Mouse (Mus musculus) lung, postnatal 0 days (tissue): Measurements from ENCODE around the gene Ndufb10. TPM values are rescaled to one million over a fixed set of nuclear protein-coding genes. Genes with fewer than 3 reads are reported as not detected.

ENCODE experiments used
- ATAC-seq: fragments of 200-750 bp; cut with Nextera tagmentation; 2 replicates; pipeline ENCODE4 v1.8.0; 2017; ENCODE audit warnings: moderate library complexity
- DNase-seq: peaks from one replicate; pipeline ENCODE4 v3.0.0-alpha.2; 2016; ENCODE audit warnings: low spot score
- H3K27ac ChIP-seq: fragments of 300-500 bp; sonication (generic); 2 replicates; pipeline ENCODE4 v1.5.1; 2014; ENCODE audit warnings: antibody characterized with exemption, mild to moderate bottlenecking, low read length, mixed read lengths
- H3K27me3 ChIP-seq: fragments of 300-500 bp; sonication (generic); replicated peaks from 2 replicates; pipeline ENCODE4 v1.6.1; 2014; ENCODE audit warnings: low read length, mixed read lengths; ENCODE audit not compliant: insufficient read depth
- H3K36me3 ChIP-seq: fragments of 300-500 bp; sonication (generic); 2 replicates; pipeline ENCODE4 v1.6.1; 2014; ENCODE audit warnings: low read length, mixed read lengths; ENCODE audit not compliant: insufficient read depth
- H3K4me1 ChIP-seq: fragments of 300-500 bp; sonication (generic); 2 replicates; pipeline ENCODE4 v1.6.1; 2014; ENCODE audit warnings: antibody characterized with exemption, low read depth, low read length, mixed read lengths; ENCODE audit not compliant: insufficient read depth
- H3K4me2 ChIP-seq: fragments of 300-500 bp; sonication (generic); replicated peaks from 2 replicates; pipeline ENCODE4 v1.6.1; 2014; ENCODE audit warnings: low read depth, mild to moderate bottlenecking, low read length, moderate library complexity, mixed read lengths
- H3K4me3 ChIP-seq: fragments of 300-500 bp; sonication (generic); 2 replicates; pipeline ENCODE4 v1.5.1; 2014; ENCODE audit warnings: low read depth, low read length
- H3K9ac ChIP-seq: fragments of 300-500 bp; sonication (generic); replicated peaks from 2 replicates; pipeline ENCODE4 v1.6.1; 2014; ENCODE audit warnings: low read depth, mild to moderate bottlenecking
- H3K9me3 ChIP-seq: fragments of 300-500 bp; sonication (generic); 2 replicates; pipeline ENCODE4 v1.6.1; 2016; ENCODE audit warnings: low read length, mixed read lengths
- CTCF ChIP-seq: IDR thresholded peaks from 2 replicates; pipeline ENCODE4 v1.5.1; 2016; ENCODE audit warnings: antibody characterized with exemption, mild to moderate bottlenecking
- EP300 ChIP-seq: IDR thresholded peaks from 2 replicates; pipeline ENCODE4 v1.6.1; 2016; ENCODE audit warnings: antibody characterized with exemption, mild to moderate bottlenecking, control low read depth
- WGBS: fragments of 180-500 bp; shearing (Covaris S2); extraction: QIAGEN DNeasy Blood & Tissue Kit; methylation state at CpG from one replicate; pipeline ENCODE4 v1.1.7; 2014; 5-methylcytosine and 5-hydroxymethylcytosine counted together
- polyA plus RNA-seq: library from polyadenylated mRNA; unstranded; fragments of >200 nt; fragmentation: Nextera tagmentation; extraction: Ambion mirVana; gene quantifications from 2 replicates; pipeline ENCODE4 v1.2.1, GENCODE M21; 2015

Ndufb10 gene
- polyA plus RNA-seq, 1 experiment from 2014 or later, result 206 TPM

DNA sequence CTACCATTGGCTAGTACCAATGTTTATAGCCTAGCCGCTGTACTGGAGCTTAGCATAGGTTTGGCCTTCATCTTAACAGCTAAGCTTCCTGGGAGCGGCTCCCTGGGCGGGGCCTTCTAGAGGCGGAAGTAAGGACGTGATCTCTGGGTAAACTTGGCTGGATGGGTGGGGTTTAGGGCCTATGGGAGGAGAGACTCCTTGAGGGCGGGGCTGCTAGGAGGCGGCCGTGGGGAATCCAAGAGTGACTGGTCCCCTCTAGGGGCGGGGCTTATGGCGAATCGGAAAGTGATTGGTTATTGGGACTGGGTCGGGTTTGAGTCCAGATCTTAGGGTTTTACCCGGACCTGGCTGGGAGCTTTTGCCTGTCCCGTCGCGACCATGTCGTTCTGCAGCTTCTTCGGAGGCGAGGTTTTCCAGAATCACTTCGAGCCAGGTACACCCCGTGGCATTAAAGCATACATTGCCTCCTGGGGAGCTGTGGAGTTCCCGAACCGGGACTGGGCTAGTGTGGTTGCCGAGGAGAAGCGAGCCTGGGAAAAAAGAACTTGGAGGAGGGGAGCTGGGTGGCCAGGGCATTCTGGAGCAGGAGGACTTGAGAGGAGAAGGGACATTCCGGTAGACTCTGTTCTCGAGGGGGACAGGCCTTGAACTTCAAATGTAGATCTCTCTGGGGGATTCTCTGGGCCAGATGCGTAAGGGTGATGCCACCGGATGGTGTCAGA is 12.2 kb upstream of the Ndufb10 start, which contains the start of gene Msrb1:
Msrb1 (plus strand) TSS at position 313 of the 722 bp plus-strand sequence.
- under 1% methylated on average over 29 of the region's 29 CpGs for WGBS

DNA sequence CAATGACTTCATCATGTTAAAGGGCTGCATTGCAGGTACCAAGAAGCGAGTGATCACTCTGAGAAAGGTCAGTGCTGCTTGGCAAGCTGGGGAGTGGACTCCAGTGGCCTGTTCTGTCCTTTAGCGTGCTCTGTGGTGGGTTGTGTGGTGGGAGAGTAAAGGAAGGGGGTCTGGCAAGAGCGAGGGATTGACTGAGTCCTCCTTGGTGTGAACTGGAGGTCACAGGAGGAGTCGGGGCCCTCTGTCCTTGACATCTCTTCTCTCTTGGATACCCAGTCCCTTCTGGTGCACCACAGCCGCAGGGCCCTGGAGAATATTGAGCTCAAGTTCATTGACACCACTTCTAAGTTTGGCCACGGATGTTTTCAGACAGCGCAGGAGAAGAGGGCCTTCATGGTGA is 11.2 kb upstream of the Ndufb10 start:
- ATAC-seq (no peak), DNase-seq (no peak)
- no peak overlapping the region for H3K9ac ChIP-seq
- no peaks in the 10 kb centered on the region for H3K27me3 ChIP-seq
- H3K4me2 ChIP-seq, result peak overlapping the region; percentile 85; the same call in 1 of the 2 replicates
- WGBS, result 85% methylated on average over 7 of the region's 7 CpGs
- TF ChIP-seq CTCF (no peak), EP300 (no peak)
- no peak overlapping the region for H3K4me3 ChIP-seq
- H3K4me1 ChIP-seq, result peaks cover 7% of the 10 kb centered on the region; the same call in 1 of the 2 replicates
- no peaks in the 10 kb centered on the region for H3K9me3 ChIP-seq
- 0 out of 2 replicates have a peak, but pooled peaks cover 6% of the 10 kb centered on the region for H3K36me3 ChIP-seq
- peak overlapping the region; percentile 71; the same call in 1 of the 2 replicates for H3K27ac ChIP-seq

More for the DNA sequence above, 12.2 kb upstream of the Ndufb10 start, which contains the start of gene Msrb1:
- peak; percentile 100 for DNase-seq
- ATAC-seq, result peak; percentile 98
- Histone ChIP-seq H3K4me2 (peak within 1 kb of the TSS; percentile 85), H3K4me3 (peak within 1 kb of the TSS; percentile 60), H3K9me3 (no peaks in the 10 kb centered on the region), H3K27ac (peak within 1 kb of the TSS; percentile 83), H3K9ac (peak within 1 kb of the TSS; percentile 45), H3K27me3 (no peaks in the 10 kb centered on the region), H3K4me1 (peaks cover 7% of the 10 kb centered on the region; the same call in 1 of the 2 replicates), H3K36me3 (peaks cover 8% of the 10 kb centered on the region; the same call in 1 of the 2 replicates)
- peak; percentile 20; the same call in 1 of the 2 replicates for TF ChIP-seq EP300
- no peak for TF ChIP-seq CTCF

DNA sequence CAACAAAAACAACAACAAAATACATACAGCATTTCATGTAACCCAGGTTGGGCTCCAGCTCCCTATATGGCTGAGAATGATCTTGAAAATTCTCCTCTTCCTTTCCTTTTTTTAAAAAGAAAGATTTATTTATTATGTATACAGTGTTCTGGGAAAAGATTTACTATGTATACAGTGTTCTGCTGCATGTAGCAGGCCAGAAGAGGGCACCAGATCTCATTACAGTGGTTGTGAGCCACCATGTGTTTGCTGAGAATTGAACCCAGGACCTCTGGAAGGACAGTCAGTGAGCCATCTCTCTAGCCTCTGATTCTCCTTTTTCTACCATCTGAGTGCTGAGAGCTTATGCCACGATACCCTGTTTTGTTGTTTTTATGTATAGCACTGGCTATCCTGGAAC is 10.2 kb upstream of the Ndufb10 start:
- 88% methylated on average over 1 of the region's 1 CpGs for WGBS
- no peak for TF ChIP-seq EP300
- TF ChIP-seq CTCF, result peak; percentile 15; the same call in 1 of the 2 replicates
- Histone ChIP-seq H3K9ac (no peak overlapping the region), H3K27me3 (no peaks in the 10 kb centered on the region), H3K4me2 (no peak overlapping the region), H3K27ac (no peak overlapping the region), H3K9me3 (no peaks in the 10 kb centered on the region), H3K36me3 (no peaks in the 10 kb centered on the region), H3K4me3 (no peak overlapping the region), H3K4me1 (peaks cover 7% of the 10 kb centered on the region; the same call in 1 of the 2 replicates)
- no peak for DNase-seq
- ATAC-seq, result no peak

DNA sequence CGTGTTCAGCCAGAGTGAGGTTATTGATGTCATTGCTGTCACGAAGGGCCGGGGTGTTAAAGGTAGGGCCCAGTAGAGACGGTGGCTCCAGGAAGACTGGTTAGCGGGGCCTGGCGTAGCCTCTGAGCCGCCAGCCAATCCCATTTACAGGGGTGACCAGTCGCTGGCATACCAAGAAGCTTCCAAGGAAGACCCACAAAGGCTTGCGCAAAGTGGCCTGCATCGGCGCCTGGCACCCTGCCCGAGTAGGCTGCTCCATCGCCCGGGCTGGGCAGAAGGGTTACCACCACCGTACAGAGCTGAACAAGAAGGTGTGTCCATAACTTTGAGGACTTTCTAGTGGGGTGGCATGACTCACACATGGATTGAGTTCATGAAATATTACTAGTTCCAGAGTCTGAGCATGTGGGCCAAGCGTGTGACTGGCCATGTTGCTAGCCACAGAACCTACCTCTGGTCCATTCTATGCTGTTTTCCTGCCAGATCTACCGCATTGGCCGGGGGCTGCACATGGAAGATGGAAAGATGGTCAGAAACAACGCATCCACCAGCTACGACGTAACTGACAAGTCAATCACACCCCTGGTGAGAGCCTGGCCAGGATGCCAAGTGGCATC is 9.3 kb upstream of the Ndufb10 start:
- Histone ChIP-seq H3K27me3 (no peaks in the 10 kb centered on the region), H3K36me3 (no peaks in the 10 kb centered on the region)
- ATAC-seq, result no peak

DNA sequence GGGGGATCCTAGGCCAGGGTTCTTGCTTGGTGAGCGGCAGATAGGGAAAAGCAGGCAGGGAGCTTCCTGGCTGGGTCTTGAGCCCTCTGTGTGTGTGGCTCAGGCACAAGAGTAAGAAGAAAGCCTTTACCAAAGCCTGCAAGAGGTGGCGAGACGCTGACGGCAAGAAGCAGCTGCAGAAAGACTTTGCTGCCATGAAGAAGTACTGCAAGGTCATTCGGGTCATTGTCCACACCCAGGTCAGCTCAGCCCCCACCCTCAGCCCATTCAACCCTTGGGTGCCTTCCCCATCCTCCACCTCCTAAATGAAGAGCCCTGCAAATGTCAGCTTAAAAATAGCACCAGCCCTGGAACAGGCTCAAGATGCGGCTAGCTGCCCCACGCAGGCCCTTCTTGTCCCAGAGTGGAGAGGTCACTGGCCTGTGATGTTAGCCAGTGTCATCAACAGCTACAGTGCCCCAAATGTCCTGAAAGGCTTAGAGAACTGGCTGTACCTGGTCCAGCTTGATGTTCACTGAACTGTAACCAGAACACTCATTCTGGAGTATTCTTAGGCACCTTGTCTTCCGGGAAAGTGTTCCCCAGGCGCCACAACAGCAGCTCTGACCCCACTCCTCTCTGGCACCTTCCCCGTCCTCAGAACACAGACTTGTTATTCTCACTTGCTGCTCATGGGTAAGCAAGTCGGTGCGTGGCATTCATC is 8.1 kb upstream of the Ndufb10 start:
- Histone ChIP-seq H3K27me3 (no peaks in the 10 kb centered on the region), H3K4me1 (peaks cover 7% of the 10 kb centered on the region; the same call in 1 of the 2 replicates), H3K9me3 (no peaks in the 10 kb centered on the region), H3K4me2 (no peak overlapping the region), H3K9ac (no peak overlapping the region), H3K36me3 (no peaks in the 10 kb centered on the region), H3K27ac (no peak overlapping the region), H3K4me3 (no peak overlapping the region)
- WGBS, result 75% methylated on average over 12 of the region's 12 CpGs
- no peak for TF ChIP-seq EP300
- no peak for TF ChIP-seq CTCF
- no peak for ATAC-seq
- no peak for DNase-seq

More for the DNA sequence above, 9.3 kb upstream of the Ndufb10 start:
- no peak overlapping the region for H3K27ac ChIP-seq
- 84% methylated on average over 21 of the region's 21 CpGs for WGBS
- no peak overlapping the region for H3K4me2 ChIP-seq
- DNase-seq, result peak; percentile 25
- no peaks in the 10 kb centered on the region for H3K9me3 ChIP-seq
- TF ChIP-seq EP300, result no peak
- no peak for TF ChIP-seq CTCF
- no peak overlapping the region for H3K4me3 ChIP-seq
- no peak overlapping the region for H3K9ac ChIP-seq
- H3K4me1 ChIP-seq, result peaks cover 7% of the 10 kb centered on the region; the same call in 1 of the 2 replicates

DNA sequence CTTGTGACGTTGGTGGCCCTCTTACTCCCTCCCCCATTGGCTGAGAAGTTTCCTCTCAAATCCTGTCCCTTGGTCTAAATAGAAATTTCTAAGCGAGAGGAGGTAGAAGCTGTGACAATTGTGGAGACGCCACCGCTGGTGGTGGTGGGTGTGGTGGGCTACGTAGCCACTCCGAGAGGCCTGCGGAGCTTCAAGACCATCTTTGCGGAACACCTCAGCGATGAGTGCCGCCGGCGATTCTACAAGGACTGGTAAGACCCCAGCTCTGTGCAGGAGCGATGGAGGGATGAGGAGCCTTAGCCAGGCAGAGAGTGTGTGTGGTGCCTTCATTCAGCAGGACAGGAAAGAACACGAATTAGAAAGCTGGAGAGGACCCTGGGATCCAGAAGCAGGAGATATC is 6.5 kb upstream of the Ndufb10 start:
- Histone ChIP-seq H3K9ac (no peak overlapping the region), H3K27ac (no peak overlapping the region), H3K4me2 (no peak overlapping the region), H3K4me1 (no peaks in the 10 kb centered on the region; the same call in 1 of the 2 replicates), H3K27me3 (no peaks in the 10 kb centered on the region), H3K9me3 (no peaks in the 10 kb centered on the region), H3K4me3 (no peak overlapping the region), H3K36me3 (no peaks in the 10 kb centered on the region)
- no peak for DNase-seq
- ATAC-seq, result no peak
- TF ChIP-seq CTCF (no peak), EP300 (no peak)
- WGBS, result 80% methylated on average over 14 of the region's 14 CpGs
